Mouse (Mus musculus) mouse embryonic stem cell (cell line): Measurements from ENCODE around the gene Gpr179.
"Not testable (repeated sequence)": the region's sequence is repeated elsewhere in the genome, so short reads cannot be mapped to it uniquely, and the experiment has no call there.

Experiments
- in situ Hi-C, 2 experiments: fragments of 300-500 bp; cut with MboI; formaldehyde crosslinking; loops; 1 replicate in 1 of 2; 3 replicates in 1 of 2; pipeline ENCODE4 v1.14.3; 2019 to 2020; ENCODE audit warnings: low sequenced_read_pairs in 2 of 2, low pct_unique_long_range_greater_than_20kb in 1 of 2, mixed read lengths in 1 of 2; ENCODE audit not compliant: unreplicated experiment in 1 of 2

Gene Gpr179

GRCm38 (mm10) chr11:97362649-97362942 is 10.7 kb upstream of the Gpr179 start:
- in situ Hi-C loops, result no loop called here

- in situ Hi-C loops, result no loop called here
Measured at GRCm38 (mm10) chr11:97361948-97362648, 10.2 kb upstream of the Gpr179 start, which contains the start of gene Socs7. Gene Socs7, plus strand, starts transcription at chr11:97362551.

- in situ Hi-C loops, result not testable (repeated sequence)
Measured at GRCm38 (mm10) chr11:97357663-97358062, 5.8 kb upstream of the Gpr179 start.

- in situ Hi-C loops, result no loop called here
Measured at GRCm38 (mm10) chr11:97355247-97355646, 3.4 kb upstream of the Gpr179 start.

GRCm38 (mm10) chr11:97354646-97355045 is 2.8 kb upstream of the Gpr179 start:
- in situ Hi-C loops, result no loop called here

GRCm38 (mm10) chr11:97352935-97353597 is 1.2 kb upstream of the Gpr179 start:
- in situ Hi-C loops, result no loop called here

DNA sequence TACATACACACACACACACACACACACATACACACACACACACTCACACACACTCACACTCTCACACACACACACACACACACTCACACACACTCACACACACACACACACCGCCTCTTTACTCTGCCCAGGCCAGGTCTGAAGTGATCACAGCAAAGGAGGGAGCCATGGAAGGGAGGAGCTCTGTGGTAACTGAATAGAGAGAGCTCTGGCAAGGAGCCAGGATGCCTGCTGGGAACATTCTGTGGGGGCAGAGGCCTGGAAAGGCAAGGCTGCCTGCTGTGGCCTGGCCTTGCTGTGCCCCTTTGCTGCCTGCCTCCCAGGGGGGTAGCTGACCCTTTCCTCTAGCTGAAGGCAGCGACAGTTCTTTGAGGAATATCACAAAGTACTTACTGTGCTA is 1.8 kb downstream of the Gpr179 start:
- in situ Hi-C loops, result no loop called here

DNA sequence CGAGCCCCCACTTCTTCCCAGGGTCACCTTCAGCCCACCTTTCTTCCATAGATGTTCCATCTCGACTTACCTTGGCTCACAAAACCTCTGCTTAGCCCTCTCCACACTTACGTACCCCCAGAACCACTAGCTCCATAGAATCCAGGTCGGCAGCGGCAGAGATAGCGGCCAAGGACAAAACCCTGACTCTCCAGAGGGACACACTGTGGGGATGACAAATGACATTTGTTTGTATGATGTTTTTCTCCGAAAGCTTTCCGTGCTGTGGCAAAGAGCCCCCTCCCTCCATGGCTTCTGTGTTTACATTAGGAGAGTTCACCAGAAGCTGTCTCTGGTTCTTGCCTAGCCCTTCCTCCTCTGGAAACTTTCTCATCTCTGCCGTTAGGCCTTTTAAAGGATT is 4.6 kb downstream of the Gpr179 start:
- in situ Hi-C loops, result no loop called here

GRCm38 (mm10) chr11:97346383-97346782 is 5.5 kb downstream of the Gpr179 start:
- in situ Hi-C loops, result no loop called here

GRCm38 (mm10) chr11:97345446-97345845 is 6.4 kb downstream of the Gpr179 start:
- in situ Hi-C loops, result no loop called here

- in situ Hi-C loops, result no loop called here
Measured at GRCm38 (mm10) chr11:97343619-97344018, 8.3 kb downstream of the Gpr179 start.

GRCm38 (mm10) chr11:97343175-97343574 is 8.7 kb downstream of the Gpr179 start:
- in situ Hi-C loops, result no loop called here

GRCm38 (mm10) chr11:97338977-97339315 is 12.9 kb downstream of the Gpr179 start:
- in situ Hi-C loops, result no loop called here

GRCm38 (mm10) chr11:97338302-97338976 is 13.4 kb downstream of the Gpr179 start:
- in situ Hi-C loops, result no loop called here

DNA sequence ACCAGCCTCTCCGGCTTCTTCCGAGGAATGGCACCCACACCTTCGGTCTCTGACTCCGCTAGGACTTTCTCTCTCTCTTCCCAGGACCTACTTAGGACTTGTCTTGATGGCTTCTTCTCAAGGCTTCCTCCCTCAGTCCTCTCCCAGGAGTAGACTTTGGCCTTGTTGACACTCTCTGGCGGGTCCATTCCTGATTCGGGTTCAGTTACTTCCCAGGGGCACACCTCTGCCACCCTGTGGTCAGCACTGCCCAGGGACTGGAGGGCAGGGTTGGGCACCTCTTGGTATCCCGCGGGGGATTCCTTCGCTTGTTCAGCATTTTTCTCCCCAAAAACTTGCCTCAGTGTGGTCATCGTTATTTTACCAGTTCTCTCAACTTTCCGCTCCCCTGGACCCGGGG is 14.5 kb downstream of the Gpr179 start:
- in situ Hi-C loops, result no loop called here

DNA sequence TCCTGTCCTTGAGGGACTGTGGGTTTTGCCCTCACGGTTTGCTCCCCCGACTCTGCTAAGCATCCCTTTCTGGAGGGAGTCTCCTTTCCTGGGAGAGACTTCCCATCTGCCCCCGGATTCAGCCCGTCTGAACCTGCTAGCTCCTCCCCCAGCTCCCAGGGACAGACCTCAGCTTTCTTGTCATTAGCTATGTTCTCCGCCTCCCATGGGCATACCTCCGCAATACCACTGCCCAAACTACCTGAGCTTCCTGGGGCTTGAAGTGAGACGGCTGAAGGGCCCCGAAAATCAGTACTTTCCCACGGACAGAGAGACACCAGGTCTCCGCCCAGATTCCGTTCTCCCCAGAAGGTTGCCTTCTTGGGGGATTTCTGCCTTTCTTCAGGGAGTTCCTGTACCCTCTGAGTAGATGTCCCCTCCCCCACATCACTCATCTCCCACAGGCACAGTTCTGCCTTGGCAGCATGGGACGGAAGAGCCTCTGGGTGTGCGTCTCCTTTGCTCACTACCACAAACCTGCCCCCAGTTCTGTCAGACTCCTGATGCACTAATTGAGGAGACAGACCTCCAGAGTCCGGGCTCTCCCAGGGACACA is 15.0 kb downstream of the Gpr179 start:
- in situ Hi-C loops, result no loop called here

DNA sequence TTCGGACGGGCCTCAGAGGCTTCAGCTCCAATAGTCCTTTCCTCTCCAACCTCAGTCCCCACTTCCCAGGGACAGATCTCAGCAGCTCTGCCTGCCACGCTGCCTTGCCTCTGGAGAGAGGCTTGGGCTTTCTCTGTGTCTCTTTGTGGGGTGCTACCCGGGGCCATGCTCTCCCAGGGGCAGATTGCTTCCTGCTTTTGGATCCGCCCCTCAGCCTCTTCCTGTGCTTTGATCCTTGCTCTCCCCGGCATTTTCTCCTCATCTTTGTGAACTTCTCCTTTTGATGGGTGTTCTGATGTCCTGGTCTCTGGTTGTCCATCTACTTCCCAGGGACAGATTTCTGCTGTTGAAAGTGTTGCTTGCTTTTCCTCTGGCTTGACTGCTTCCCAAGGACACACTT is 15.6 kb downstream of the Gpr179 start:
- in situ Hi-C loops, result no loop called here

DNA sequence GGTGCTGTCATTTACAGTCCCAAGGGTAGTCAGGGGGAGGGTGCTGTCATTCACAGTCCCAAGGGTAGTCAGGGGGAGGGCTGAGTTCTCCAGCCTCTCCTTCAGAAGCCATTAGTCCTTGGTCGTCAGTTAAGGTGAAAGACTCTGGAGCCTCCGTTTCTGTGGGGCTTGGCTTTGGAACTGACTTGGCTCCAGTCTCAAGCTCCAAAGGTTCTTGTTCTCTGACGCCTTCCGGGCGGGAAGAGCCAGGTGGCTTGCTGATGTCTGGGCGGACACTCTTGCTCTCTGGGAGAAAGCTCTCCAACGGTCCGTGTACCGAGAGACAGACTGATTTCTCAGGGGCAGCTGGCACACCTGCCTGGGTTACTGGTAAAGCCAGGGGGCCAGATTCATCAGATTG is 17.5 kb downstream of the Gpr179 start:
- in situ Hi-C loops, result no loop called here

DNA sequence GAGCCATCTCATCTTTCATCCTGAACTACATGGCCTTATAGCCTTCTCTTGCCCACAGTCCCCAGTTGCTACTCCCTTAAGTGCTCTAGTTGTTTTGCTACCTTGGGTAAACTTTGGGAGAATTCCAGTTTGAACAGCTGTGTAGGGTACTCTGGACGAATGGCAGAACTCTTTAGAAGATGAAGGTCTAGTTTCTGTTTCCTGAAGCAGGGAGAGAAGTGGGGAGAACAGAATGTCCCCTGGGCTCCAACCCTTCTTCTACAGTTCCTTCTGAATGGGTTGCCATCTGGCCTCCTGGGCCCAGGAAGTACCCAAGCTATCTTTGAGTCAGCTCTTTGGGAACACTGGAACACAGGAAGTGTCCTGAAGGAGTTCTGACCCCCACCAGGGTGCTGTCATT is 18.0 kb downstream of the Gpr179 start:
- in situ Hi-C loops, result no loop called here

- in situ Hi-C loops, result no loop called here
Measured at GRCm38 (mm10) chr11:97333044-97333443, 18.8 kb downstream of the Gpr179 start.
